In the genomic region with DNA sequence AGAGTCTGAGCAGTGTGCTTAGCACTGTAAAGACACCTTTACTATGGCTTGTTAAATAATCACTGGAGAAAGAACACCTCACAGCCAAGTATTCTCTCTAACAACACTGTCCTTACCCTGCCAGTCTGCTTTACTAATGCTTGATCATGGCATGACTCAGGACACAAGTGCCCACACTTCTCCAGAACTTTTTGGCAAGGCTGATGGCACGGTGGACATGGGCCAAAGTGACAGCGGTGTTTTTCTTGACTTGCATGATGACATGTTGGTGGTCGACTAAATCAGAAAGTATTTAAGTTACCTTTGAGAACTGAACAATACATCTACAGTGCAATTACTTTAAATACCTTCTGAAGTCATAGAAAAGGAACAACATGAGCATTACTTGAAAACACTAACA, we compare ENCODE assay signal across 37 mouse cellular contexts. TPM values are rescaled to one million over a fixed set of nuclear protein-coding genes. Genes with fewer than 3 reads are reported as not detected.
DNase-seq lines count a peak whose midpoint lies in the region; ATAC-seq lines count a peak whose summit lies in the region.
"Had no signal": no experiment of that assay in that cellular context is flagged by ENCODE, and none has a peak within 500 bp of the region (broad histone marks: within the 10 kb centered on the region; RNA-seq: fewer than 3 reads in every experiment).

No protein-coding gene starts in this region.

- peak; percentile 51 for DNase-seq in heart, postnatal 4 days
- DNase-seq in heart, adult 9 months (ENCODE audit: low spot score in 2 of 2): no peak
- DNase-seq in 416B (ENCODE audit: low read depth): peak; percentile 14
- DNase-seq in adrenal gland, adult 2 months: peak; percentile 80
- DNase-seq in adrenal gland, postnatal 36 days: peak; percentile 65 to 67
- no peak for DNase-seq in right cerebral cortex, postnatal 4 days
- no peak for DNase-seq in liver, embryonic 11.5 days (ENCODE audit: low spot score)
- DNase-seq: cerebellum, adult 11 months; cerebellum, adult 9-11 months; gastrocnemius, postnatal 14 days; kidney, adult 18-20 months; kidney, postnatal 4 days; lung, embryonic 14.5 days; lung, postnatal 14 days; right cerebral cortex, adult 18-20 months; thymus, adult 18-20 months; thymus, postnatal 25 days had no signal

- H3K27me3 ChIP-seq in liver, embryonic 11.5 days (replicated peaks; ENCODE audit: control insufficient read depth, insufficient read depth, low read length): no peaks in the 10 kb centered on the region
- H3K27me3 ChIP-seq: forebrain, embryonic 12.5 days; limb, embryonic 15.5 days; liver, embryonic 15.5 days; neural tube, embryonic 12.5 days had no signal

- H3K9me3 ChIP-seq in liver, embryonic 11.5 days (ENCODE audit: control insufficient read depth, low read length): no peaks in the 10 kb centered on the region
- H3K9me3 ChIP-seq: forebrain, embryonic 12.5 days; G1E; hindbrain, embryonic 10.5 days; limb, embryonic 10.5 days; limb, embryonic 15.5 days; liver, embryonic 15.5 days had no signal

- peaks cover 21% of the 10 kb centered on the region for H3K36me3 ChIP-seq in liver, embryonic 11.5 days (ENCODE audit: control insufficient read depth, insufficient read depth, low read length)

- H3K27ac ChIP-seq in liver, embryonic 11.5 days (ENCODE audit: low read depth, low read length): no peak overlapping the region
- H3K27ac ChIP-seq: forebrain, embryonic 12.5 days; hindbrain, embryonic 10.5 days; kidney, postnatal 0 days; limb, embryonic 10.5 days; limb, embryonic 15.5 days; liver, embryonic 15.5 days; neural tube, embryonic 12.5 days; stomach, postnatal 0 days had no signal

- no peak overlapping the region for H3K4me3 ChIP-seq in liver, embryonic 11.5 days (ENCODE audit: low read depth, low read length)
- H3K4me3 ChIP-seq: erythroblast, embryonic 14.5 days; forebrain, embryonic 12.5 days; hindbrain, embryonic 10.5 days; limb, embryonic 10.5 days; limb, embryonic 15.5 days; liver, embryonic 15.5 days; myocyte; neural tube, embryonic 12.5 days had no signal

- ATAC-seq in liver, embryonic 11.5 days (replicated peaks; ENCODE audit: low FRiP score): no peak
- ATAC-seq: hindbrain, embryonic 16.5 days; midbrain, embryonic 16.5 days had no signal

- no peak overlapping the region for H3K4me2 ChIP-seq in liver, embryonic 11.5 days
- H3K4me2 ChIP-seq: forebrain, embryonic 12.5 days; heart, embryonic 11.5 days; limb, embryonic 15.5 days; liver, embryonic 15.5 days; lung, embryonic 14.5 days; neural tube, embryonic 12.5 days had no signal

- 88% methylated on average over 3 of the region's 3 CpGs for WGBS in liver, embryonic 11.5 days

- no peaks in the 10 kb centered on the region for H3K4me1 ChIP-seq in liver, embryonic 11.5 days (replicated peaks; ENCODE audit: control insufficient read depth, insufficient read depth, low read length)
- H3K4me1 ChIP-seq: forebrain, embryonic 12.5 days; hindbrain, embryonic 10.5 days; limb, embryonic 10.5 days; limb, embryonic 15.5 days; liver, embryonic 15.5 days; neural tube, embryonic 12.5 days had no signal

- no peak overlapping the region for H3K9ac ChIP-seq in liver, embryonic 11.5 days (ENCODE audit: low read depth, low read length)
- H3K9ac ChIP-seq: forebrain, embryonic 12.5 days; limb, embryonic 15.5 days; liver, embryonic 15.5 days; lung, embryonic 14.5 days; neural tube, embryonic 12.5 days had no signal

RNA-seq across cellular contexts. Expression of a gene that starts 24.6 kb away (rescaled TPM):
- 10 to 100 TPM; 57.1 to 57.8 TPM for total RNA-seq in heart, postnatal 4 days (2021)
- not detected for total RNA-seq in adrenal gland, adult 2 months (2021)
- polyA plus RNA-seq in adrenal gland, adult 2 months (2012; rRNA removed): 0.08 TPM in 1 of 2 replicates, not detected in the other
- total RNA-seq in adrenal gland, postnatal 36 days (2021): under 1 TPM in 1 of 2 experiments, not detected in 1; 0.13 TPM
- 2.7 and 3.1 TPM in 2 replicates for polyA plus RNA-seq in liver, embryonic 11.5 days (2014; fragmentation: Nextera tagmentation; extraction: Ambion mirVana)
- total RNA-seq: granulocyte monocyte progenitor cell, adult 5-6 weeks; layer of hippocampus, postnatal 25 days had no signal
- polyA plus RNA-seq: erythroblast, embryonic 14.5 days; G1E; myocyte had no signal

RNA-seq across cellular contexts. Expression of a gene that starts 30.6 kb away (rescaled TPM):
- 10 to 100 TPM; 10.3 to 11.5 TPM for total RNA-seq in heart, postnatal 4 days (2021)
- total RNA-seq in adrenal gland, adult 2 months (2021): 10 to 100 TPM in 1 of 2 experiments, 1 to 10 TPM in 1; 9.9 to 11.7 TPM
- polyA plus RNA-seq in adrenal gland, adult 2 months (2012; rRNA removed): 2.7 and 3.7 TPM in 2 replicates
- total RNA-seq in adrenal gland, postnatal 36 days (2021): 10 to 100 TPM; 11.9 to 16.7 TPM
- polyA plus RNA-seq in liver, embryonic 11.5 days (2014; fragmentation: Nextera tagmentation; extraction: Ambion mirVana): 14.7 and 15.4 TPM in 2 replicates

RNA-seq across cellular contexts. Expression of a gene that starts 52.2 kb away (rescaled TPM):
- total RNA-seq in heart, postnatal 4 days (2021): not detected
- not detected for total RNA-seq in adrenal gland, adult 2 months (2021)
- polyA plus RNA-seq in adrenal gland, adult 2 months (2012; rRNA removed): not detected in 2 replicates
- under 1 TPM in 1 of 2 experiments, not detected in 1; 0.16 TPM for total RNA-seq in adrenal gland, postnatal 36 days (2021)
- 0.53 TPM in 1 of 2 replicates, not detected in the other for polyA plus RNA-seq in liver, embryonic 11.5 days (2014; fragmentation: Nextera tagmentation; extraction: Ambion mirVana)
- total RNA-seq: gastrocnemius, postnatal 14 days; granulocyte monocyte progenitor cell, adult 5-6 weeks; layer of hippocampus, adult 8-10 months had no signal
- polyA plus RNA-seq: erythroblast, embryonic 14.5 days; G1E; intestine, embryonic 14.5 days; liver, embryonic 15.5 days; lung, embryonic 14.5 days; myocyte; spleen, adult 2 months had no signal

RNA-seq across cellular contexts. Expression of a gene that starts 58.5 kb away (rescaled TPM):
- not detected for total RNA-seq in heart, postnatal 4 days (2021)
- total RNA-seq in adrenal gland, adult 2 months (2021): 1 to 10 TPM; 1.4 to 1.8 TPM
- not detected in 2 replicates for polyA plus RNA-seq in adrenal gland, adult 2 months (2012; rRNA removed)
- total RNA-seq in adrenal gland, postnatal 36 days (2021): 1 to 10 TPM in 1 of 2 experiments, under 1 TPM in 1; 0.83 to 1.3 TPM
- 0.80 and 0.90 TPM in 2 replicates for polyA plus RNA-seq in liver, embryonic 11.5 days (2014; fragmentation: Nextera tagmentation; extraction: Ambion mirVana)
- total RNA-seq: gastrocnemius, postnatal 14 days; granulocyte monocyte progenitor cell, adult 5-6 weeks had no signal
- polyA plus RNA-seq: cortical plate, adult 2 months; erythroblast, embryonic 14.5 days; G1E; liver, embryonic 15.5 days; myocyte; spleen, adult 2 months had no signal

Comparison
In these comparisons a context has a peak if more than half of its experiments do, and no peak if none do; other contexts are left out.
1. DNase-seq: peak in heart, postnatal 4 days (single experiment), 416B (single experiment), adrenal gland, adult 2 months (single experiment) and adrenal gland, postnatal 36 days (2 of 2); none in heart, adult 9 months (0 of 2), right cerebral cortex, postnatal 4 days (single experiment) and liver, embryonic 11.5 days (single experiment).
2. RNA of a gene that starts 24.6 kb away (total RNA-seq): 57.1 to 57.8 TPM in heart, postnatal 4 days; 0.13 TPM in adrenal gland, postnatal 36 days and not detected in adrenal gland, adult 2 months; every median in the first group is over 10 times any median in the second.